Mouse (Mus musculus) heart, embryonic 14.5 days (tissue): ENCODE data around the gene Gsdme. TPM values are rescaled to one million over a fixed set of nuclear protein-coding genes. Genes with fewer than 3 reads are reported as not detected.
A peak's percentile ranks its signal among the peaks of the same experiment; 100 is the strongest.

Source experiments
- ATAC-seq: fragments of 200-750 bp; cut with Nextera tagmentation; 2 replicates; pipeline ENCODE4 v1.8.0; 2017; ENCODE audit warnings: low read depth, moderate TSS enrichment; ENCODE audit not compliant: insufficient number of reproducible peaks, insufficient read depth, low FRiP score
- H3K27ac ChIP-seq, 2 experiments: fragments of 200-500 bp in 1 of 2; fragments of 300-500 bp in 1 of 2; sonication (generic) in 1 of 2; replicated peaks in 1 of 2; 2 replicates each; pipeline ENCODE4 v1.5.1; 2012 to 2014; ENCODE audit warnings: low read depth in 2 of 2, low read length in 2 of 2, control low read depth in 1 of 2, mild to moderate bottlenecking in 1 of 2, mixed read lengths in 1 of 2; ENCODE audit not compliant: control insufficient read depth in 1 of 2, insufficient read depth in 1 of 2
- H3K27me3 ChIP-seq: fragments of 300-500 bp; sonication (generic); 2 replicates; pipeline ENCODE4 v1.6.1; 2014; ENCODE audit warnings: mild to moderate bottlenecking, low read length, control low read depth; ENCODE audit not compliant: control insufficient read depth, insufficient read depth
- H3K36me3 ChIP-seq: fragments of 300-500 bp; sonication (generic); 2 replicates; pipeline ENCODE4 v1.6.1; 2014; ENCODE audit warnings: mild to moderate bottlenecking, control low read depth, low read length, mixed read lengths; ENCODE audit not compliant: control insufficient read depth, insufficient read depth
- H3K4me1 ChIP-seq, 2 experiments: fragments of 200-500 bp in 1 of 2; fragments of 300-500 bp in 1 of 2; sonication (generic) in 1 of 2; 2 replicates each; pipeline ENCODE4 v1.6.1; 2012 to 2014; ENCODE audit warnings: low read length in 2 of 2, control low read depth in 1 of 2, mixed read lengths in 1 of 2; ENCODE audit not compliant: control insufficient read depth in 2 of 2, insufficient read depth in 2 of 2
- H3K4me2 ChIP-seq: fragments of 300-500 bp; sonication (generic); 2 replicates; pipeline ENCODE4 v1.6.1; 2014; ENCODE audit warnings: mild to moderate bottlenecking, low read length
- H3K4me3 ChIP-seq, 2 experiments: fragments of 200-500 bp in 1 of 2; fragments of 300-500 bp in 1 of 2; sonication (generic) in 1 of 2; 2 replicates each; pipeline ENCODE4 v1.5.1; 2012 to 2014; ENCODE audit warnings: low read length in 2 of 2, mild to moderate bottlenecking in 2 of 2, control low read depth in 1 of 2, low read depth in 1 of 2, moderate library complexity in 1 of 2; ENCODE audit not compliant: control insufficient read depth in 1 of 2, insufficient read depth in 1 of 2
- H3K9ac ChIP-seq: fragments of 300-500 bp; sonication (generic); 2 replicates; pipeline ENCODE4 v1.6.1; 2014; ENCODE audit warnings: mild to moderate bottlenecking, low read length
- H3K9me3 ChIP-seq: fragments of 300-500 bp; sonication (generic); 2 replicates; pipeline ENCODE4 v1.6.1; 2016; ENCODE audit warnings: low read length, control low read depth; ENCODE audit not compliant: control insufficient read depth
- WGBS: fragments of 180-500 bp; shearing (Covaris S2); extraction: QIAGEN DNeasy Blood & Tissue Kit; methylation state at CpG from one replicate; pipeline ENCODE4 v1.1.7; 2014; 5-methylcytosine and 5-hydroxymethylcytosine counted together
- polyA plus RNA-seq: library from polyadenylated mRNA; unstranded; fragments of >200 nt; fragmentation: Nextera tagmentation; extraction: Ambion mirVana; gene quantifications from 2 replicates; pipeline ENCODE4 v1.2.1, GENCODE M21; 2014

The Gsdme gene
- polyA plus RNA-seq, 1 experiment from 2014 or later = 37.7 TPM

GRCm38 (mm10) chr6:50297671-50298070, 34.0 kb upstream of the Gsdme start:
- no peak overlapping the region for H3K9ac ChIP-seq
- peaks cover 23% of the 10 kb centered on the region for H3K36me3 ChIP-seq
- H3K27me3 ChIP-seq = no peaks in the 10 kb centered on the region
- ATAC-seq = no peak
- 89% methylated on average over 9 of the region's 9 CpGs for WGBS
- no peak overlapping the region for H3K27ac ChIP-seq
- no peak overlapping the region for H3K4me2 ChIP-seq
- peaks cover 3 to 13% of the 10 kb centered on the region in 2 experiments; a peak in 3 of 4 replicates for H3K4me1 ChIP-seq
- no peaks in the 10 kb centered on the region for H3K9me3 ChIP-seq
- H3K4me3 ChIP-seq = no peak overlapping the region

- H3K9me3 ChIP-seq = no peaks in the 10 kb centered on the region
- H3K27me3 ChIP-seq = no peaks in the 10 kb centered on the region
- H3K4me3 ChIP-seq = no peak overlapping the region
- no peak overlapping the region for H3K9ac ChIP-seq
- ATAC-seq = no peak
- no peak overlapping the region for H3K4me2 ChIP-seq
- peaks cover 3 to 13% of the 10 kb centered on the region in 2 experiments; a peak in 3 of 4 replicates for H3K4me1 ChIP-seq
- peaks cover 9% of the 10 kb centered on the region for H3K36me3 ChIP-seq
- 74% methylated on average over 10 of the region's 10 CpGs for WGBS
- H3K27ac ChIP-seq = peak overlapping the region in 1 of 2 experiments; percentile 61; a peak in 2 of 4 replicates
Measured at GRCm38 (mm10) chr6:50295136-50295535, 31.5 kb upstream of the Gsdme start.

- peaks cover 3 to 13% of the 10 kb centered on the region in 2 experiments; a peak in 3 of 4 replicates for H3K4me1 ChIP-seq
- H3K27ac ChIP-seq = no peak overlapping the region
- no peak overlapping the region for H3K4me2 ChIP-seq
- H3K9me3 ChIP-seq = no peaks in the 10 kb centered on the region
- 40% methylated on average over 1 of the region's 1 CpGs for WGBS
- peaks cover 8% of the 10 kb centered on the region; the same call in 1 of the 2 replicates for H3K36me3 ChIP-seq
- no peak for ATAC-seq
- H3K27me3 ChIP-seq = no peaks in the 10 kb centered on the region
- H3K9ac ChIP-seq = no peak overlapping the region
- H3K4me3 ChIP-seq = no peak overlapping the region
Measured at GRCm38 (mm10) chr6:50294128-50294527, 30.5 kb upstream of the Gsdme start.

GRCm38 (mm10) chr6:50291650-50292049, 28.0 kb upstream of the Gsdme start:
- WGBS = 72% methylated on average over 4 of the region's 4 CpGs
- Histone ChIP-seq H3K27ac (no peak overlapping the region), H3K9ac (no peak overlapping the region), H3K4me3 (no peak overlapping the region), H3K27me3 (no peaks in the 10 kb centered on the region), H3K4me1 (peaks cover 3 to 13% of the 10 kb centered on the region in 2 experiments; a peak in 3 of 4 replicates), H3K36me3 (no peaks in the 10 kb centered on the region), H3K9me3 (no peaks in the 10 kb centered on the region), H3K4me2 (no peak overlapping the region)
- no peak for ATAC-seq

- H3K9me3 ChIP-seq = no peaks in the 10 kb centered on the region
- H3K4me2 ChIP-seq = no peak overlapping the region
- 88% methylated on average over 3 of the region's 3 CpGs for WGBS
- no peak for ATAC-seq
- no peak overlapping the region for H3K4me3 ChIP-seq
- no peaks in the 10 kb centered on the region for H3K4me1 ChIP-seq
- H3K27me3 ChIP-seq = no peaks in the 10 kb centered on the region
- no peak overlapping the region for H3K9ac ChIP-seq
- H3K36me3 ChIP-seq = no peaks in the 10 kb centered on the region
- H3K27ac ChIP-seq = no peak overlapping the region
Measured at GRCm38 (mm10) chr6:50286881-50287280, 23.2 kb upstream of the Gsdme start.

GRCm38 (mm10) chr6:50279642-50280041, 16.0 kb upstream of the Gsdme start:
- Histone ChIP-seq H3K27ac (no peak overlapping the region), H3K27me3 (no peaks in the 10 kb centered on the region), H3K4me3 (no peak overlapping the region), H3K9me3 (no peaks in the 10 kb centered on the region), H3K9ac (no peak overlapping the region), H3K36me3 (no peaks in the 10 kb centered on the region), H3K4me2 (no peak overlapping the region), H3K4me1 (no peaks in the 10 kb centered on the region)
- 83% methylated on average over 7 of the region's 7 CpGs for WGBS
- ATAC-seq = no peak

- H3K36me3 ChIP-seq = no peaks in the 10 kb centered on the region
- H3K4me1 ChIP-seq = no peaks in the 10 kb centered on the region
- WGBS = 84% methylated on average over 4 of the region's 4 CpGs
- H3K9me3 ChIP-seq = no peaks in the 10 kb centered on the region
- H3K9ac ChIP-seq = no peak overlapping the region
- H3K27ac ChIP-seq = no peak overlapping the region
- H3K4me2 ChIP-seq = no peak overlapping the region
- H3K27me3 ChIP-seq = no peaks in the 10 kb centered on the region
- no peak for ATAC-seq
- H3K4me3 ChIP-seq = no peak overlapping the region
Measured at GRCm38 (mm10) chr6:50273947-50274346, 10.3 kb upstream of the Gsdme start.

- Histone ChIP-seq H3K27ac (no peak overlapping the region), H3K36me3 (no peaks in the 10 kb centered on the region), H3K4me1 (no peaks in the 10 kb centered on the region), H3K27me3 (no peaks in the 10 kb centered on the region), H3K4me3 (no peak overlapping the region), H3K9me3 (no peaks in the 10 kb centered on the region), H3K9ac (no peak overlapping the region), H3K4me2 (no peak overlapping the region)
- ATAC-seq = no peak
- 59% methylated on average over 1 of the region's 1 CpGs for WGBS
Measured at GRCm38 (mm10) chr6:50273416-50273815, 9.8 kb upstream of the Gsdme start.
